Mouse (Mus musculus) T-helper 1 cell (primary cell): ENCODE data around the gene Haus6.
"Not testable (repeated sequence)": the region's sequence is repeated elsewhere in the genome, so short reads cannot be mapped to it uniquely, and the experiment has no call there.

Source experiments
- in situ Hi-C: fragments of 300-600 bp; cut with MboI, MseI; formaldehyde crosslinking; loops from one replicate; pipeline ENCODE4 v1.15.1; 2025; ENCODE audit warnings: high pct_unique_total_duplicates

Haus6 gene

GRCm38 (mm10) chr4:86611524-86612288, at the start of gene Haus6:
Gene Haus6, minus strand, starts transcription at chr4:86612055.
- in situ Hi-C loops: loop anchor here (5.0 kb wide), 2 partner anchors 34 to 86 kb away; partner anchors contain the start of gene Rraga

DNA sequence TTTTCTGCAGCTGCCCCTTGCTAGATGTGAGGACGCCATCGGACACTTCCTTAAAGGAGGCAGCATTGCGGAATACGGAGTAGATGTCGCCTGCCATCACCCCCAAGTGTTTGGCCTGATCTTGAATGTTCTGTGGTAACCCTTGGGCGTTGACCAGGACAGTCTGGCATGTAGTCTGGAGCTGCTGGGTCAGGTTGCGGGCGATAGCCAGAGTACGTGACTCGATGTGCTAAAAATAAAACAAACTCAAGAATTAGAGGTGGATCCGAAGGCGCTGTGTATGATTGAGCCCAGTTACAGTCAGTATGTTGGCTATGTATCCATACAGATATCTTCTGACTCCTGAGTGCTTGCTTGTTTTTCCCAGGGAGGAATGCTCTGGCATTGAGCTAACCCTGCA, 45.3 kb upstream of the Haus6 start:
- in situ Hi-C loops: no loop called here

DNA sequence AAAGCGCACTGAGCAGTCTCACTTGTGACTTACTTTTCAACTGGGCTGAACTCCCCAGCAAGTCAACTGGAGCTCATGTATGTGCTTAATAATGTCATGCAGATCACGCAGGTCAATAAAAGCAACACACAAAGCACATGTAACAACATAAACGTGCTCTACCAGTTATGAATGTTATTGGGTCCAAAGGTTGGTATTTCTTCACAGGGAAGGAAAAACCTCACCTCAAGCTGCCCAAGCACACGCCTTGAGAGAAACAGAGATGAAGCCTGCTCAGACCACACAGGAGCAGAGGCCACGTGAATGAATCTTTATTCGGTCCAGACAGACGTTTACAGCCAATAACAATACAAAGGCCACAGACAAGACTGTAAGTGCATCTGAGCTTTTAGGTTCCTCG, 44.6 kb upstream of the Haus6 start:
- in situ Hi-C loops: not testable (repeated sequence)

DNA sequence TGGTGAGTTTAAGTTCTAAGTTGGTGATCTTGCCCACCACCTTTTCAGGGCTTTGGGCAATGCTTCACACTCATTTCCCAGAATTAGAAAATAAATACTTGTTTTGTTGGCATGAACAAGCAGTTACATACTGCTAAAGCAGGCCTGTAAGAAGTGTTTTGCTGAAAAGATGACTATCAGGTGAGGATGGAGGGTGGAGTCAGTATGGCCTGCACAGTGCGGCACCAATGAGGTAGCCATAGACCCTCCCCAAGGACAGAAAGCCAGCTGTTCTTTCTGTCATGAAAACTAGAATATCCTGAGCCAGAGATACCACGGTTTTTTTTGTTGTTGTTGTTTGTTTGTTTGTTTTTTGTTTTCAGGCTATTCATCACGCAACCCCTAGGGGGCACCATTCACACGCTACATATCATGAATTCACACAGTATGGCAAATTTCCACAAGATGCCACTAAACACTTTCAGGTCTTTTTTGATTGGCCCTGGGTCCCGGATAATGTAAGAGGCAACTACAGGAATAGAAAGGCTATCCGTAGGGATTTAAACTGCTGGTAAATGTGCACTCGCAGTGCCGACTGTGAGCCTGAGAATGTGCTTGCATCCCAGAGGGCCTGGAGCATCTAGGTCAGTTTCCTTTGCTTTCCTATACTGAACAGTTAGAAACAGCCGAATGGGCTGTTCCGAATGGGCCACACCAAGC, 40.0 kb upstream of the Haus6 start:
- in situ Hi-C loops: loop anchor here (5.0 kb wide), 1 partner anchor 35 kb away; no protein-coding TSS in a partner anchor

- in situ Hi-C loops: not testable (repeated sequence)
Observed at GRCm38 (mm10) chr4:86648394-86648793, 36.5 kb upstream of the Haus6 start.

GRCm38 (mm10) chr4:86637561-86637960, 25.7 kb upstream of the Haus6 start:
- in situ Hi-C loops: not testable (repeated sequence)

DNA sequence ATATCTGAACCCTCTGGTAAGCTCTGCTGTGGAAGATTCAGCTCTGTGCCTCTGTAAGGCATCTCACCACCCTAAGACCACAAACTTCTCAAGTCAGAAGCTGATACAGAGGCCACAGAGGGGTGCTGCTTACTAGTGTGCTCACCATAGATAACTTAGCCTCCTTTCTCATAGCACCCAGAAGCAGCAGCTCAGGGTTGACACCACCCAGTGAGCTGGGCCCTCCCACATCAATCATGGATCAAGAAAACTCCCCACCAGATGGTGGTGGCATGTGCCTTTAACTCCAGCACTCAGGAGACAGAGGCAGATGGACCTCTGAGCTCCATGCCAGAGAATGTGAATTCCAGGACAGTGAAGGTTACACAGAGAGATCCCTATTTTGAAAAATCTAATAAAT, 23.0 kb upstream of the Haus6 start:
- in situ Hi-C loops: not testable (repeated sequence)

- in situ Hi-C loops: not testable (repeated sequence)
Observed at GRCm38 (mm10) chr4:86634312-86634711, 22.5 kb upstream of the Haus6 start.

DNA sequence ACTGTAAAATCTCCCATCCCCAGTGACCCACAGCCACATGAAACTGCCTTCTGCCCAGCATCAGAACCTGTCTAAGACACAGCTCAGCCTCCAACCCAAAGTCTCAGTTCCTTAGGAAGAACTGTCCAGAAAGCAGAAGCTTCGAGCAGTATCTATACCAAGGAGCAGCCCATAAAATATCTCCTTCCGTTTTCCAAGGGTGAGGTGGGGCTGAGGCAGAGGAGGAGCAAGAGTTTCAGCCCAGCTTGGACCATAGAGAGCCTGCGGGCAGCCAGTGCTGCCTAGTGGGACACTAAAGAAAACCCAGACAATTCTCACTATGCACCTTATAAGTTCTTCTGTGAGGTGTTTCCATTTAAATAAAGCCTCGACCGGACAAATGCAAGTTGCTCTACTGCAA, 20.7 kb upstream of the Haus6 start:
- in situ Hi-C loops: not testable (repeated sequence)

GRCm38 (mm10) chr4:86631831-86632230, 20.0 kb upstream of the Haus6 start:
- in situ Hi-C loops: no loop called here

- in situ Hi-C loops: not testable (repeated sequence)
Observed at GRCm38 (mm10) chr4:86626496-86626895, 14.6 kb upstream of the Haus6 start.

DNA sequence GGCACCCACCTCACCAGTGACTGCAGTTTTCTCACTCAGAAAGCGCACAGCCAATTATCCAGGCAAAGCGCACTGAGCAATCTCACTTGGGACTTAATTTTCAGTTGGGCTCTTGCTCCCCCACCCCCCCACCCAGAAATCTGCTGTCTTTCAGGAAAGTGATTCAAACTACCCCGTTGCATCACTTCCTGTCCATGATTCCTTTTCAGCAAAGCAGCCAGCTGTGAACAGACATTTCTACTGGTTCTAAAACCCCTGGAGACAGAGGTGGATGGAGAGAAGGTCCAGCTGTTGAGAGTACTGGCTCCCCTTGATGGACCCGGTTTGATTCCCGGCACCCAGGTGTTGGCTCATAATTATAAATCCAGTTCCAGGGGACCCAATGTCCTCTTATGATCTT, 13.6 kb upstream of the Haus6 start:
- in situ Hi-C loops: no loop called here

DNA sequence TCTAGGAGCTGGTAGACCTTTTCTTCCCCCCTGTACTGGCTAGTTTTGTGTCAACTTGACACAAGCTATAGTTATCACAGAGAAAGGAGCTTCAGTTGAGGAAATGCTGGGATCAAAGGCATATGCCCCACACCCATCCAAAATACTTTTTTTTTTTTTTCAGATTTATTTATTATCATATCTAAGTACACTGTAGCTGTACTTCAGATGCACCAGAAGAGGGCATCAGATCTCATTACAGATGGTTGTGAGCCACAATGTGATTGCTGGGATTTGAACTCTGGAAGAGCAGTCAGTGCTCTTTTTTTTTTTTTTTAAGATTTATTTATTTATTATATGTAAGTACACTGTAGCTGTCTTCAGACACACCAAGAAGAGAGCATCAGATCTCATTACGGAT, 10.7 kb upstream of the Haus6 start:
- in situ Hi-C loops: not testable (repeated sequence)

DNA sequence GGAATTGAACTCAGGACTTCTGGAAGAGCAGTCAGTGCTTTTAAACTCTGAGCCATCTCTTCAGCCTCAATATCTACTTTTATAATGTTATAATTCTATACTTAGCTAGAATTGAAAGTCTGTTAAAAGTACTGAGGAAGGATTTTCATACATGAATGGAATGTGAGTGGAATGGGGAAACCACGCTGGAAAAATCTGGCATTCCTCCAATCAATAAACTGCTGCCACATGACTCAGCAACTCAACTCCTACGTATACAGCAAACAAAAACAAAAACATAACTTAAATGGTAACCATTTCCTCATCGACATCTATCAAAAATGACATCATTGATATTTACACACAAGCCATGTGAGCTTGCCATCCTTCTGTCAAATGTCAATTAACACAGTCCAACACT, 10.3 kb upstream of the Haus6 start:
- in situ Hi-C loops: no loop called here

DNA sequence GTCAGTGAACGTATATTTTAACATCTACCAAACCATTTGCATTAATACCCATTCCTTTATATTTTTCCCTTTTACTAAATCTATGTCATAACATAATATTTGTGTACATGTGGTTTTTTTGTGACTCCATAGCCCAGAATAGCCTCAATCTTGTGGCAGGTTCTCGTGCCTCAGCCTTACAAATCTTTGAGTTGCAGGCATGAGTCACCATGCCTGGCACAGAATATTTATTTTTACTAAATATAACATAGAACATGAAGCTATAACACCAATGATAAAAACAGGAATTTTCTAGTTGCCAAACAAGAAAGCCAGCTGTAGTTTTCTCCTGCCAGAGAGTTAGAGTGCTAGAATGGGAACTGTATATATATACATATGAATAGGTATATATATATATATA, 8.7 kb upstream of the Haus6 start:
- in situ Hi-C loops: no loop called here

- in situ Hi-C loops: loop anchor here (5.0 kb wide), 2 partner anchors 35 to 85 kb away; partner anchors contain the start of gene Rraga
Observed at GRCm38 (mm10) chr4:86612289-86612620, 400 bp upstream of the Haus6 start.

GRCm38 (mm10) chr4:86591304-86591703, 20.6 kb downstream of the Haus6 start:
- in situ Hi-C loops: no loop called here

GRCm38 (mm10) chr4:86588236-86588635, 23.6 kb downstream of the Haus6 start:
- in situ Hi-C loops: no loop called here

DNA sequence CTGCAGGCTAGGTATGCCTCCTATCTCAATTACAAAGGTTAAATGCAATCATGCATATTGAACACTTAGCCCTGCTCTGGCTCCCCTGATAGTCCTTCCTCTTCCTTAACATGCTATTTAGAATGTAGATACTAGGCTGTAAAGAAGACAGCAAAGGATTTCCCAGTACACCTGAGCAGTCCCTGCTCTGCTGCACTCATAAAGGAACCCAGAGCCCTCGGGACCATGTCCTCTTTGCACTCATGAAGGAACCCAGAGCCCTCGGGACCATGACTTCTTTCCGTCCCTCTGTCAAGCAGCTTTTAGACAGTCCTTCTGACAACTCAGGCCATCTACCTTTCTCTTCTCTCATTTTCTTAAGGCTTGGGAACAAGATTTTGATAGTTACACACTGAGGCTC, 31.3 kb downstream of the Haus6 start:
- in situ Hi-C loops: no loop called here

GRCm38 (mm10) chr4:86580056-86580455, 31.8 kb downstream of the Haus6 start:
- in situ Hi-C loops: no loop called here

DNA sequence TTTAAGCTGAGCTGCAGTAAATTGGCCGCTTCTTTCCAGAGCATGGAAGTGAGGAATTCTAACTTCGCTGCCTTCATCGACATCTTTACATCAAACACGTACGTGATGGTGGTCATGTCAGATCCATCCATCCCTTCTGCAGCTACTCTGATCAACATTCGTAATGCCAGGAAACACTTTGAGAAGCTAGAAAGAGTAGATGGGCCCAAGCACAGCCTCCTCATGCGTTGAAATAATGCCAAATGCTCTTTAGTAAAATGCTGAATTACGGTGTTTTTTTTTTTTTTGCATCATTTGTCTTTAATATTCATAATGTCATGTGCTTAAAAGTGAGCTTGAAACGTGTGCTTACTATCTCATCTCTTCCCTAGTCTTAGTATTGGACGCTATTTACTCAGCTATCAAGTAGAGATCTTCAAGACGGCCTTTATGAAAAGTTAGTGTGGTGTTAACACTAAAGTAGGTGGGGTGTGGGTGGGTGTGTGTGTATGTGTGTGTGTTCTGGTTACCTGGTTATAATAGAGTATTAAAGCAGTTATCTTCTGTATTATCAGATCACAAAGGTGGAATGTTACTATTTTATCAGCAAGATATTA, 35.1 kb downstream of the Haus6 start:
- in situ Hi-C loops: loop anchor here (5.0 to 10.0 kb wide), 3 partner anchors 36 to 268 kb away; partner anchors contain the start of gene Haus6

GRCm38 (mm10) chr4:86576120-86576541, 35.7 kb downstream of the Haus6 start:
- in situ Hi-C loops: loop anchor here (5.0 to 10.0 kb wide), 3 partner anchors 36 to 269 kb away; partner anchors contain the start of gene Haus6
